Mouse (Mus musculus) lung, embryonic 16.5 days (tissue): ENCODE measurements around the gene Etv4. TPM values are rescaled to one million over a fixed set of nuclear protein-coding genes. Genes with fewer than 3 reads are reported as not detected.

Source experiments
- ATAC-seq: fragments of 200-750 bp; cut with Nextera tagmentation; 2 replicates; pipeline ENCODE4 v1.8.0; 2017; ENCODE audit warnings: low read depth, mild to moderate bottlenecking, moderate library complexity
- H3K27ac ChIP-seq: fragments of 300-500 bp; sonication (generic); 2 replicates; pipeline ENCODE4 v1.5.1; 2014; ENCODE audit warnings: mild to moderate bottlenecking, control low read depth, low read length
- H3K27me3 ChIP-seq: fragments of 300-500 bp; sonication (generic); 2 replicates; pipeline ENCODE4 v1.6.1; 2014; ENCODE audit warnings: low read depth, low read length, mixed read lengths; ENCODE audit not compliant: control insufficient read depth, insufficient read depth
- H3K36me3 ChIP-seq: fragments of 300-500 bp; sonication (generic); 2 replicates; pipeline ENCODE4 v1.6.1; 2014; ENCODE audit warnings: low read length; ENCODE audit not compliant: control insufficient read depth, insufficient read depth
- H3K4me1 ChIP-seq: fragments of 300-500 bp; sonication (generic); replicated peaks from 2 replicates; pipeline ENCODE4 v1.6.1; 2014; ENCODE audit warnings: low read length, mixed read lengths; ENCODE audit not compliant: control insufficient read depth, insufficient read depth
- H3K4me2 ChIP-seq: fragments of 300-500 bp; sonication (generic); 2 replicates; pipeline ENCODE4 v1.6.1; 2014; ENCODE audit warnings: low read depth, low read length, control low read depth
- H3K4me3 ChIP-seq: fragments of 300-500 bp; sonication (generic); 2 replicates; pipeline ENCODE4 v1.5.1; 2014; ENCODE audit warnings: mild to moderate bottlenecking, low read length, control low read depth
- H3K9ac ChIP-seq: fragments of 300-500 bp; sonication (generic); 2 replicates; pipeline ENCODE4 v1.6.1; 2014; ENCODE audit warnings: low read length, control low read depth
- H3K9me3 ChIP-seq: fragments of 300-500 bp; sonication (generic); 2 replicates; pipeline ENCODE4 v1.6.1; 2016; ENCODE audit warnings: low read length; ENCODE audit not compliant: control insufficient read depth
- WGBS: fragments of 180-500 bp; shearing (Covaris S2); extraction: QIAGEN DNeasy Blood & Tissue Kit; methylation state at CpG from one replicate; pipeline ENCODE4 v1.1.7; 2014; 5-methylcytosine and 5-hydroxymethylcytosine counted together
- polyA plus RNA-seq: library from polyadenylated mRNA; unstranded; fragments of >200 nt; fragmentation: Nextera tagmentation; extraction: Ambion mirVana; gene quantifications from 2 replicates; pipeline ENCODE4 v1.2.1, GENCODE M21; 2015

Etv4 gene
- polyA plus RNA-seq, 1 experiment from 2014 or later = 13.4 TPM

DNA sequence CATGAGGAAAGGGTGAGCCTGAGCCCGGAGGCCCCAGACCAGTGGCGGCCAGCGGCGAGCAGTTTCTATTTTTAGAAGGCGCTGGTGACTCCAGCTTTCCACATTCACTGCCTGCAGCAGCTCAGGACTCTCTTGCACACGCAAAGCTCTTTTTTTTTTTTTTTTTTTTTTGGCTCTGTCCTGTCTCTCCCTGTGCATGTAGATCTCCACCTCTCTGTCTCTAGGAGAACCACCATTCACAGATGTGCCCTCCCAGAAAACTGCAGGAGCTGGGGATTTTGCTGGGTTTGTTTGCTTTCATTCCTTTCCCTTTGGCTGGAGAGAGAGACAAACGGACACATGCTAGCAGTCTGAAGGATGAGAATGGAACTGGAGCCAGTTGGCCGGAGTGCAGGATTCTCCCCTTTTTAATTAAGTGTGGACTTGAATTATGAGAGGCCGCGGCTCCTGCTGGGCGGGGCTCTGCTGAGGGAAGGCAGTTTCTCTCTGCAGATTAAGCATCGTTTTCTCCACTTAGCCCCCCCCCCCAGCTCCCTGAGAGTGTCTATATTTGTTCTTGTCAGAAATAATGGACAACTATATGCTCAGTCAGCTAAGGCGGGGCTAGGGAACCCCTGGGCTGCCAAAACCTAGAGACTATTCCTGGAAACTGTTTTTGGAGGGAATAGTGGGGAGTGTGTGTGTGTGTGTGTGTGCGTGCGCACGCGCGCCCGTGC, 5.8 kb upstream of the Etv4 start:
- Histone ChIP-seq H3K9ac (no peak overlapping the region), H3K4me3 (peak overlapping the region; percentile 5; the same call in 1 of the 2 replicates), H3K4me2 (peak overlapping the region; percentile 45), H3K36me3 (no peaks in the 10 kb centered on the region), H3K27me3 (peaks cover 23% of the 10 kb centered on the region), H3K9me3 (no peaks in the 10 kb centered on the region), H3K27ac (peak overlapping the region; percentile 84), H3K4me1 (peaks cover 23% of the 10 kb centered on the region)
- 21% methylated on average over 19 of the region's 19 CpGs for WGBS
- ATAC-seq = peak; percentile 94

- 88% methylated on average over 1 of the region's 1 CpGs for WGBS
- Histone ChIP-seq H3K27ac (no peak overlapping the region), H3K27me3 (peaks cover 38% of the 10 kb centered on the region)
These were observed 2.3 kb upstream of the Etv4 start for GRCm38 (mm10) chr11:101787432-101787831.

GRCm38 (mm10) chr11:101786651-101787050, 1.5 kb upstream of the Etv4 start:
- Histone ChIP-seq H3K9me3 (no peaks in the 10 kb centered on the region), H3K9ac (no peak overlapping the region), H3K4me2 (no peak overlapping the region), H3K4me1 (peaks cover 28% of the 10 kb centered on the region), H3K4me3 (no peak overlapping the region), H3K27ac (no peak overlapping the region), H3K27me3 (peaks cover 38% of the 10 kb centered on the region), H3K36me3 (no peaks in the 10 kb centered on the region)
- ATAC-seq = no peak
- 63% methylated on average over 7 of the region's 7 CpGs for WGBS

More at GRCm38 (mm10) chr11:101787432-101787831, 2.3 kb upstream of the Etv4 start:
- no peak overlapping the region for H3K4me2 ChIP-seq
- peaks cover 33% of the 10 kb centered on the region for H3K4me1 ChIP-seq
- no peaks in the 10 kb centered on the region for H3K9me3 ChIP-seq
- no peak overlapping the region for H3K4me3 ChIP-seq
- H3K9ac ChIP-seq = no peak overlapping the region
- no peaks in the 10 kb centered on the region for H3K36me3 ChIP-seq
- no peak for ATAC-seq

DNA sequence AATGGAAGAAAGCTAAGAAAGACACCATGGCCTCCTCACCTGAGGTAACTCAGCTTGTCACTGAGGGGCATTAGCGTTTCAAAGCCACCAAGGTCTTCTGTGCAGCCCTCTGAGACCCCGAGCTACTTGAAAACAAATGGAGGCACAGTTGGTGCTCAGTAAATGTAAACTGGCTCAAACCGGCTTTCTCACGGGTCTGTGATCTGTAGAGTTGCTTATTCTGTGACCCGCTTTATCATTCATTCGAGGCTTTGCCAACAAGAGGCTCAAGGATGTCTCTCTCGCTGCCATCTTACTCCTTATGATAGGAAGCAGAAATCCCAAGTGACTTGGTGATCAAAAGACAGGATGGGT, 658 bp upstream of the Etv4 start:
- Histone ChIP-seq H3K4me3 (peak overlapping the region; percentile 55), H3K9me3 (no peaks in the 10 kb centered on the region), H3K4me2 (peak overlapping the region; percentile 77), H3K4me1 (peaks cover 20% of the 10 kb centered on the region), H3K36me3 (no peaks in the 10 kb centered on the region), H3K27me3 (peaks cover 38% of the 10 kb centered on the region), H3K27ac (no peak overlapping the region), H3K9ac (no peak overlapping the region)
- no peak for ATAC-seq
- 10% methylated on average over 7 of the region's 7 CpGs for WGBS

DNA sequence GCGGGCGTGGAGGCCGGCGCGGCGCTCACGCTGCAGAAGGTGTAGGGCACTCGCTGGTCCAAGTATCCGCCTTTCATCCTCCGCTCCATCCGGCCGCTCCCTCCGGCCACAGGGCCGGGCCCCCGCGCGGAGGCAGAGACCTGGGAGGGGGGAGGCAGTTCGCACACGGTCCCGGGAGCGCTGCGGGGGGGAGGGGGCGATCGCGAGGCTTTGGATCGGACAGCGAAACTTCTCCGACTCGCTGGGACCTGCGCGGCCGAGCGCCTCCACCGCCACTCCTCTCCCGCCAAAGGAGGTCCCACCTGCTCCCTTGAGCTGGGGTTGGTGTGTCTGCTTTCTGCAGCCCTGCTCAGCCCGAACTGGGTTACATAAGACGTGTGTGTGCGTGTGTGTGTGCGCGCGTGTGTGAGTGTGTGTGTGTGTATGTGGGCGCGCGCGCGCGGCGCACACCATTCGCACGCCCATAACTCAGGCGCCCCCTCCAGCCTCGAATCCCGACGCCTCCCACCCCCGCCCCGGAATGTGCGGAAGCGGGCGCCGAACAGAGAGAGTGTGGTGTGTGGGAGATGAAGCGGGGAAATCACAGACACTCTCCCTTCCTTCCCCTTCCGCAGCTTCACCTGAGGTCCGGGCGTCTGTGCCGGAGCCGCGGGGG, 556 bp downstream of the Etv4 start:
- under 1% methylated on average over 58 of the region's 67 CpGs for WGBS

DNA sequence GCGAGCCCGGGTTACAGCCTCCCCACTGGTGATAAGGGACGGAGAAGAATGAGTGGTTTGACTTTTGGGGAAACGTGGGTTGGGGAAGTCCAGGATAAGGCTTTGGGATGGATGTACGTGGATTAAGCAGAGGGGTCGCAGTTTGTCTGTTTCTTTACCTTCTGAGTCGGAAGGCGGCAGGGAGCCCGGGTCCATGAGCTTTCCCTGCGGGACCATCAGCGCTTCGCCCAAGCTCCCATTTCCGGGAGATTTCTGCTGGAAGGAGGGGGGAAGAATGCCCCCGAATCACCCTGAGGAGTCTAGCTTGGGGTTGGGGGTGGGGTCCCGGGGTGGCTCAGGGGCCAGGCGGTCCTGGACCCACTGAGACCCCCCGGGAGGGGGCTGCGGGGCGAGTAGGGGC, 1.1 kb downstream of the Etv4 start:
- Histone ChIP-seq H3K9me3 (no peaks in the 10 kb centered on the region), H3K4me1 (peaks cover 11% of the 10 kb centered on the region), H3K4me2 (peak overlapping the region; percentile 77), H3K9ac (peak overlapping the region; percentile 58), H3K36me3 (no peaks in the 10 kb centered on the region), H3K27ac (no peak overlapping the region; the same call in 1 of the 2 replicates), H3K4me3 (peak overlapping the region; percentile 55), H3K27me3 (peaks cover 38% of the 10 kb centered on the region)
- ATAC-seq = no peak
- under 1% methylated on average over 16 of the region's 19 CpGs for WGBS

More for the DNA sequence above, 556 bp downstream of the Etv4 start:
- peaks cover 38% of the 10 kb centered on the region for H3K27me3 ChIP-seq
- H3K4me1 ChIP-seq = peaks cover 11% of the 10 kb centered on the region
- no peaks in the 10 kb centered on the region for H3K36me3 ChIP-seq
- peak; percentile 37 for ATAC-seq
- peak overlapping the region; percentile 77 for H3K4me2 ChIP-seq
- no peaks in the 10 kb centered on the region for H3K9me3 ChIP-seq
- H3K9ac ChIP-seq = peak overlapping the region; percentile 58
- H3K27ac ChIP-seq = peak overlapping the region; percentile 4; the same call in 1 of the 2 replicates
- H3K4me3 ChIP-seq = peak overlapping the region; percentile 55

- peaks cover 11% of the 10 kb centered on the region for H3K4me1 ChIP-seq
- ATAC-seq = no peak
- no peaks in the 10 kb centered on the region for H3K36me3 ChIP-seq
- 11% methylated on average over 9 of the region's 9 CpGs for WGBS
- H3K9ac ChIP-seq = no peak overlapping the region
- H3K27ac ChIP-seq = no peak overlapping the region
- peaks cover 38% of the 10 kb centered on the region for H3K27me3 ChIP-seq
- H3K4me2 ChIP-seq = peak overlapping the region; percentile 77
- peak overlapping the region; percentile 55 for H3K4me3 ChIP-seq
- no peaks in the 10 kb centered on the region for H3K9me3 ChIP-seq
These were observed 1.6 kb downstream of the Etv4 start for GRCm38 (mm10) chr11:101783584-101783983.

- H3K27ac ChIP-seq = no peak overlapping the region
- no peaks in the 10 kb centered on the region for H3K9me3 ChIP-seq
- no peak overlapping the region for H3K9ac ChIP-seq
- WGBS = 76% methylated on average over 1 of the region's 1 CpGs
- ATAC-seq = no peak
- no peak overlapping the region for H3K4me3 ChIP-seq
- H3K4me2 ChIP-seq = no peak overlapping the region
- peaks cover 35% of the 10 kb centered on the region for H3K27me3 ChIP-seq
- H3K36me3 ChIP-seq = no peaks in the 10 kb centered on the region
- peaks cover 11% of the 10 kb centered on the region for H3K4me1 ChIP-seq
These were observed 2.0 kb downstream of the Etv4 start for GRCm38 (mm10) chr11:101783135-101783534.

DNA sequence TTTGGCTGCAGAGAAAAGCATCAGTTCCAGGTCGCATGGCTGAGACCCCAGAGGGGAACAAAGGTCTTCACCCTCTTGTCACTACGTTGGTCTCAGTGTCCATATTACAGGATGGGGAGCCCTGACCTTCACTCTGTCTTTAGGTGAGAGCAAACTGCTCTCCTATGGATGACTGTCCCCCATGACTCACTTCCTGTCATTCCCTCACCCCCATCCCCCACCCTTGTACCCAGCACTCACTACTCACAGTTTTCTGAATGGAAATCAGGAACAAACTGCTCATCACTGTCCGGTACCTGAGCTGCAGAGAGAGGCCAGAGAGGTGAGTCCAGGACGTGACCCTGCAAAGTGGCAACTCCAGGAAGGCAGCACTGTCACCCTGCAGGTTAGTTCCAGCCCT, 8.3 kb downstream of the Etv4 start:
- Histone ChIP-seq H3K27me3 (peaks cover 4% of the 10 kb centered on the region; the same call in 1 of the 2 replicates), H3K4me1 (peaks cover 5% of the 10 kb centered on the region), H3K4me2 (no peak overlapping the region), H3K36me3 (no peaks in the 10 kb centered on the region), H3K9me3 (no peaks in the 10 kb centered on the region), H3K4me3 (no peak overlapping the region), H3K27ac (no peak overlapping the region), H3K9ac (no peak overlapping the region)
- ATAC-seq = no peak
- 72% methylated on average over 4 of the region's 4 CpGs for WGBS
